Mouse (Mus musculus) mouse embryonic stem cell (cell line): ENCODE measurements at regions not wholly inside any gene's neighbourhood (a gene's known extent, or its start where the extent isn't known, plus 50 kb on each side); places are given as distances from the start of the nearest gene placed in this dataset.

Source experiments
- in situ Hi-C, 2 experiments: fragments of 300-500 bp; cut with MboI; formaldehyde crosslinking; loops; 1 replicate in 1 of 2; 3 replicates in 1 of 2; pipeline ENCODE4 v1.14.3; 2019 to 2020; ENCODE audit warnings: low sequenced_read_pairs in 2 of 2, low pct_unique_long_range_greater_than_20kb in 1 of 2, mixed read lengths in 1 of 2; ENCODE audit not compliant: unreplicated experiment in 1 of 2

DNA sequence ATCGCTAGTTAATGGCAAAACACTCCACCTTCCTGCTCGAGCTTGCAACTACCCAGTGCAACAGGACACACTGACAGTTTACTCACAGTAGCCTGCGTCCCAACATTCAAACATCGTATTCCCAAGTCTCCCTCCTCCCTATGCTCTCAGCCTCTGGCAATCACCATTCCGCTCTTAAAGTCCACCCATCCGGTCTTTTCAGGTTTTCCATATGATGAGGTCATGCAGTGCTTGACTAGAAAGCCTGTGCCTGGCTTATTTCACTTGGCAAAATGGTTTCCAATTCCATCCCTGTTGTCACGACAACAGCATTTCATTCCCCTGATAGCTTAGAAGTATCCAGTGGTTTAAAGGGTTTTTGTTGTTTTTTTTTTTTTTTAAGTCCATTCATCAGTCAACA is 79.1 kb upstream of the H2afz start:
- in situ Hi-C loops = loop anchor here (25.0 kb wide), 1 partner anchor 352 kb away; the partner anchor contains the start of genes Mttp (in 2 of the 2) and Trmt10a (in 2 of the 2)

DNA sequence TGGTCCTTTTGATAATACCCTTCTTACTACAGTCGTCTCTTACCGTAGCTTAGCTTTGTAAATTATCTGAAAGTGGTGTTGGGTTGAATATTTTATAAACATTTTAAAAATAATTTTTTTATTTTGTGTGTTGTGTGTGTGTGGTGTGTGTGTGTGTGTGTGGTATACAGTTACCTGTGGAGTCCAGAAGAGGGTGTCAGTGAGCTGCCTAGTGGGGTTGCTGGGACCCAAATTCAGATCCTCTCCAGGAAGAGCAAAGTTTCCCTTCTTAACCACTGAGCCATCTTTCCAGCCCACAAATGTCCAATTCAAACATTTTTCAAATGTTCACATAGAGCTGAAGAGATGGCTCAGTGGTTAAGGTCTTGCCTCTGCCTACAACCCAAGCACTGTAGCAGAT is 78.4 kb upstream of the H2afz start:
- in situ Hi-C loops = loop anchor here (25.0 kb wide), 1 partner anchor 351 kb away; the partner anchor contains the start of genes Mttp (in 2 of the 2) and Trmt10a (in 2 of the 2)

DNA sequence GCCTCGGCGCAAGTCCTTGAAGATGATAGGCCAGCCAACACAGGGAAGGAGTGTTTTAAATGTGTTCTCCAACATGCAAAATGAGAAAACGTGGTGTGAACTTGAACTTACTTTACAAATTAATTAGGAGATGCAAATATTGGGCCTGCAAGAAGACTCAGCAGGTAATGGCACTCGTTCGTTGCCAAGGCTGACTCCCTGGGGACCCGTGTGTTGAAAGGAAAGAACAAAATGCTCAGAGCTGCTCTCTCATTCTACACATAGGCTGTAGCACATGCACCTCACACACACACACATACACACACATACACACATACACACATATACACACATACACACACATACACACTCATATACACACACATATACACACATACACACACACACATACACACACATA is 74.6 kb upstream of the H2afz start:
- in situ Hi-C loops = loop anchor here (25.0 kb wide), 1 partner anchor 348 kb away; the partner anchor contains the start of genes Mttp (in 2 of the 2) and Trmt10a (in 2 of the 2)

DNA sequence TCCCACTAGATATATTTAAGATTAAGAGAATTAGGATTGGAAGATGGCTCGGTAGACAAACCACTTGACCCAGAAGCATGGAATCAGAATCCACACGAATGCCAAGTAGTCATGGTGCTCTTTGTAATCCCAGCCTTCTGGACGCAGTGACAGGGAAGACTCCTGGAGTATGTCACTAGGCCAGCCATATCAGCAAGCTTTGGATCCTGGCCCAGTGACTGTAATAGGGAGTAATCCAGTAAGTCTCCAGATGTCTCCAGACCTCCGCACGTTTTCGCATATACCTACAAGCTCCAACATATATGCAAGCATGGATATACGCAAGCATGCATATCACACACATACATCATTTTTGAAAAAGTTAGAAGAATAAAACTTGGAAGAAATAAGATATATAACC is 73.9 kb upstream of the H2afz start:
- in situ Hi-C loops = loop anchor here (25.0 kb wide), 1 partner anchor 347 kb away; the partner anchor contains the start of genes Mttp (in 2 of the 2) and Trmt10a (in 2 of the 2)

DNA sequence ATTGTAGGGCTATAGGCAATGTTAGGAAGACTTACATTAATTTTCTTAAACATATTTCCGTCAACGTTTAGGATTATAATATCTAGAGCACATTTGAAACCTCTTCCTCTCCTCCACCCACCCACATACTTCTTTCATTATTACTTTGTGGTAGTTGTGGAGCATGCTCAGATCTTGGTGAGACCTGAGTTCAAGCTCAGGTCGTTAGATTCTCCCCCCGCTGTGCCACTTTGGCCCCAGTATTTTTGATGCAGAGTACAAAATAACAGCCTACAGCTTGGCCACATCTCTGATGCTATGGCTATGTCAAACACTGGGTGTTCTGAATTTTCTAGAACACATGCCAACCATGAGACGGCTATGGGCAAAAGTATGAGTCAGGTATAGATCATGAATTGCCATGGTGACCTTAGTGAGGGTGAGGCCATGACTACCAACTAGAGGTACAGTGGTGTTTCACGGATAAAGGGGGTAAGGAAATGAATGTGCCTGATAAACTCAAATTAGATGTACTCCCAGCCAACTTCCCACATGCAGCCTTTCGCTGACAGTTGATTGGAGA is 68.5 kb upstream of the H2afz start:
- in situ Hi-C loops = loop anchor here (25.0 kb wide), 1 partner anchor 341 kb away; the partner anchor contains the start of genes Mttp (in 2 of the 2) and Trmt10a (in 2 of the 2)

DNA sequence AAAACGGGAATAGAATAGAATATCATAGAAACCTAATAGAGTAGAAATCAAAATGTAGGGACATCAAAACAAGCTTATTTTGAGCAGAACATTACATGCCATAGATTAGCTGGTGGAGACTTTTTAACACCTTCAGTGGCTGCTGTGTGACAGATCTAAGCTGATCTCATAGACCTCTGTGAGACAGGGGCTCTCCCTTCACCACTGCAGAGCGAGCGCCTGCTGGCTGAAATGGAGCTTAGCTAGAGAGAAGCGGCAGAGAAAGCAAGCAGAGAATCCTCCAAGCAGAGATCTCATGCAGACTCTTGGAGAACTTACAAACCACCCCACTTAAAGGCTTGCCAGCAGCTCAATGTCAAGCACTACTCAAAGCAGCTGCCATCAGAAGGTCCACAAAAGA is 65.5 kb upstream of the H2afz start:
- in situ Hi-C loops = loop anchor here (25.0 kb wide), 1 partner anchor 339 kb away; the partner anchor contains the start of genes Mttp (in 2 of the 2) and Trmt10a (in 2 of the 2)

DNA sequence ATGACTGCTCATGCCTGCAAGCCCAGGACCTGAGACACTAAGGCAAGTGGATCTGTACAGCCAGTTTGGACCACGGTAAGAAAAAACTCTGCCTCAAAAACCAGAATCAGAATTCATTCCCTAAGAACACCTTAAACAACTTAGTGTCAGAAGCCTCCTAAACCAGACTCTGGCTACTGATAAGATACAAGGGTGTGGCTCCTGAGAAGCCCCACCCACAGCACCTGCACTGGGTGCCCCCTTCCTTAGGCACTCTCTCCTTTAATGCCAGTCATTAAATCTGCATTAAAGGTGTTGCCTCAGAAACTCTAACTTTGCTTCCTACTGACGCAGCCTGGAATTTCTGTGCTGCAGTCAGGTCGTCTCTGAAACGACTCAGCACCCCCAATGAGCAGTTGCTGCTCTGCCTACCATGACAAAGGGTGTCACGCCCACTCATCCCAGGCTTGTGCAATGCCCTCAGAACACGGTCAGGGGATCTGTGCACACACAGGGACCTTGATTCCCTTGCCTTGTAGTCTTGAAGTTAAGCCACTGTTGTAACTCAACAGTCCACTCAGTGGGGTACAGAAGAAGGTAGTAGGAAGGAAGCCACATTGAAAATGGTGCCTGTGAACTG is 62.8 kb upstream of the H2afz start:
- in situ Hi-C loops = no loop called here

DNA sequence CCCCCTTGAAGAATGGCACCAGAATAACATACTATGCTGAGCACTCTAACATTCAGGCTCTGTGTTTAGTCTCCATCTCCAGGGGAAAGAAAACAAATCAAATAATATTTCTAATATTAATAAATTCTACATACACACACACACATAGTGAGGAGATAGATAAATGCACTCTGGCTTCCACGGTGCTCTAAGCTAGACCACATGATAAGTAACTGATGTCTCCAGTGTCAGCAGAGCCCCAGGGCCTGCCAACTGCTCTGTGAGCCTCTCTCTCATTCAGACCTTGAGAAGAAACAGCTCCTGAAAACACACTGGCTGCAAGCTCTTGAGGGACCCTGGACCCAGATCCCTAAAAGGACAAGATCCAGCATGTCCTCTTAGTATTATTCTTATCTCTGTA is 56.9 kb upstream of the H2afz start:
- in situ Hi-C loops = no loop called here

DNA sequence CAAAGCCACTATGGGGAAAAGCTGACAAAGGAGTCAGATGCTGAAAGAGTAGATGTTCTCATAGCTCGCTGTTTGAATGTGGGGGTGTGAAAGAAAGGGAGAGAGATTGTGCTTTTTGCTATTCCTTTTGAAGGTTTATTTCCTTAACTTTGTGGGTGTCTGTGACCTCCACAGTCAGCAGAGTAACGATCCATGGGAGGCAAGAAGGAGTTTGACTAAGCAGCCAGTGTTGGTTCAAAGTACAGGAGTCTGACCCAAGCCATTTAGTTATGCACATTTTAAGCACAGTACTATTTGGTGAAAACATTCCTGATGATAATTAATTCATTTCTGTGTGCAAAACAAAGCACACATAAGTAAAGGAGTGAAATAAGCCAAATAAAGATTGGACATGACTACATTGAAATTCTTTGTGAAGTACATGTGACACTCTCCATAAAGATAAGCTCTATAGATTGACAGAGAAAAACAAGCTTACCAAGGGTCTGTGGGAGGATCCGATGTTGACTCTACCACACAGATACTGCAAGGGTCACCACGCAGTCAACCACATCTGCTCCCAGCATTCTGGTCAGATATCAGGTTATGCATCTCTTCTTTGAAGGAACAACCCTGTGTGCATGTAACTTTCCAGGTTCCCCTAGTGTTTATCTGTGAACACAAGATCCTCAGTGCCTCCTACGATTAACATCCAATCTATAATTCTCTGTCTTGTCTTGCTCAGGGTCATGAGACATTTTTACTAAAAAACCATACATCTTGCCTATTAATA is 56.2 kb upstream of the H2afz start:
- in situ Hi-C loops = no loop called here

DNA sequence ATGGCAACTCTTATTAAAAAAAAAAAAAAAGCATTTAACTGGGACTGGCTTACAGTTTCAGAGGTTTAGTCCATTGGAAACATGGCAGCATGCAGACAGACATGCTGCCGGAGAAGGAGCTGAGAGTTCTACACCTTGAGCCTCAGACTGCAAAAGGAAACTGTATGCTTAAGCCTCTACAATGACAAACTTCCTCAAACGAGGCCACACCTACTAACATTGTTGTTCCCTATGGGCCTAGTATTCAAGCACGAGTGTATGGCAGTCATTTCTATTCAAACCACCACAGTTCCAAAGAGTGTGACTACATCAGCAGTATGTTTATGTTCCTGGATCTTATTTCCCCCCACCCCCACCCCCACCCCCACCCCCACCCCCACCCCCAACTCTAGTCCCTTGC is 54.2 kb upstream of the H2afz start:
- in situ Hi-C loops = no loop called here
